14 mouse cellular contexts compared by ENCODE assay signal in genomic region chr10:69645929-69646328, GRCm38 (mm10).
"Had no signal": no experiment of that assay in that cellular context is flagged by ENCODE, and none has a peak within 500 bp of the region (broad histone marks: within the 10 kb centered on the region; RNA-seq: fewer than 3 reads in every experiment).

No protein-coding gene starts in this region.

- H3K4me2 ChIP-seq: limb, embryonic 12.5 days; liver, embryonic 13.5 days; lung, embryonic 15.5 days; midbrain, embryonic 12.5 days had no signal

- H3K27ac ChIP-seq: limb, embryonic 12.5 days; liver, embryonic 13.5 days; lung, embryonic 15.5 days; macrophage; midbrain, embryonic 12.5 days had no signal

- H3K36me3 ChIP-seq: limb, embryonic 12.5 days; liver, embryonic 13.5 days; lung, embryonic 15.5 days; midbrain, embryonic 12.5 days had no signal

- H3K27me3 ChIP-seq: limb, embryonic 12.5 days; liver, embryonic 13.5 days; lung, embryonic 15.5 days; megakaryocyte, embryonic 14.5 days; midbrain, embryonic 12.5 days had no signal

- H3K4me3 ChIP-seq: limb, embryonic 12.5 days; liver, embryonic 13.5 days; lung, embryonic 15.5 days; megakaryocyte, embryonic 14.5 days; midbrain, embryonic 12.5 days had no signal

- H3K9ac ChIP-seq: limb, embryonic 12.5 days; liver, embryonic 13.5 days; liver, postnatal 0 days; lung, embryonic 15.5 days; midbrain, embryonic 12.5 days had no signal

- H3K4me1 ChIP-seq: limb, embryonic 12.5 days; megakaryocyte, embryonic 14.5 days had no signal

- ATAC-seq: liver, postnatal 0 days had no signal

- DNase-seq: kidney, postnatal 25 days; liver; liver, embryonic 13.5 days; liver, postnatal 0 days; lung, postnatal 14 days; right cerebral cortex, adult 18-20 months; right cerebral cortex, postnatal 25 days; thymus, adult 2 months; thymus, postnatal 25 days had no signal

- H3K9me3 ChIP-seq: limb, embryonic 12.5 days; liver, embryonic 13.5 days; lung, embryonic 15.5 days; midbrain, embryonic 12.5 days had no signal
